Mouse (Mus musculus) ovary, postnatal 14 days (tissue): ENCODE results near the gene Adam22.
"Not testable (repeated sequence)": the region's sequence is repeated elsewhere in the genome, so short reads cannot be mapped to it uniquely, and the experiment has no call there.

Experiments used
- DNase-seq: peaks from one replicate; pipeline ENCODE4 v3.0.0; 2022; ENCODE audit warnings: low spot score

Adam22 gene

GRCm38 (mm10) chr5:8326671-8327070 is 41.3 kb downstream of the Adam22 start:
- DNase-seq, result no peak

DNA sequence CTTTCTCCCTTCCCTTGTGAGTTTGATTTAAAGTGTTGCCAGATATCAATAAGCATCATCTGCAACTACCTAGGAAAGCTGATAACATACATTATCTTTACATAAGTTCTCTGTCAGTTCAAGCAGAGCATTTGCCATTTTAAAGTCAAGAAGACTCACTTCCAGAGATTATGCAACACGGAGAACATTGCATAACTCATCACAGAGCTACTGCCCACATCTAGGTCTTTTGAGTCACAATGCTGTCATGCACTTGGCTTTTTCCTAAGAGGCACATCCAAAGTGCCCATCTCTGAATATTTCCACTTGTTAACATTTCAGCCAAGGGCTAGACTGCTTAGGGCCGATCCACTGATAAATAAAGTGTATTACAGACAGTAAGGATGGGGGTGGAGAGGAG is 55.6 kb downstream of the Adam22 start:
- DNase-seq, result no peak

DNA sequence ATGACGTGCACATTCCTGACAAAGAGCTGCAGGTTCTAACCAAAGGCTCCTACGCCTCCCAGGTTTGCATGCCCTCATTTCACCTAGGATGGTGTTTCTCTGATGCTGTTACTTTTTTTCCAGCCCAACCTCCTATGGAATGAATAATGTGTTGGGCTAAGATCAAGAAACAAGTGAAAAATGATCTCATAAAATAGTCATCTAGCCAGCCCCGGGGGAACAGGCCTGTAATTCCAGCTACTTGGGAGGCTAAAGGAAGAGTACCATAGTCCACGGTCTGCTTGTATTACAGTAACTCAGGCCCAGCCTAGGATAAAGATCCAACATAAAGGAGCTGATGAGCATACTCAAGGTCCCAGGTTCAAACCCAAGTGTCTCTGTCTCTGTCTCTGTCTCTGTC is 57.1 kb downstream of the Adam22 start:
- no peak for DNase-seq

- no peak for DNase-seq
Observed at GRCm38 (mm10) chr5:8297719-8298419, 70.1 kb downstream of the Adam22 start.

DNA sequence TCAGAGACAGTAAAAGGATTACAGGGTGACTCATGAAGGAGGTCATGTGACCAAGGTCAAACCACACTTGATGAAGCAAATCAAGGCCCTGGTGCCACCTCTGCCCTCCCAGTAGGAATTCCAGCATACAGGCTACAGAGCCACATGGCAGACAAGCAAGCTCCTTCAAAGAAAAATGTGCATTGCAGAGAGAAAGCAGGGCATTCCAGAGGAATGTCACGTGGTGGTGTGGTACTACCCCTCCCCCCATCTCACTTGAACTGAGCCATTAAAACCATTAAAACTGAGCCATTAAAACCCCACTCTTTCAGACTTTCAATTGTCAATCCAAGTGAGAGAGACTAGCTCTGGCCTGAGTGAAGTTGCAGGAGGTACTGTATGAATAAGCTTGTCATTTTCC is 74.7 kb downstream of the Adam22 start:
- DNase-seq, result no peak

- no peak for DNase-seq
Observed at GRCm38 (mm10) chr5:8291496-8291895, 76.5 kb downstream of the Adam22 start.

DNA sequence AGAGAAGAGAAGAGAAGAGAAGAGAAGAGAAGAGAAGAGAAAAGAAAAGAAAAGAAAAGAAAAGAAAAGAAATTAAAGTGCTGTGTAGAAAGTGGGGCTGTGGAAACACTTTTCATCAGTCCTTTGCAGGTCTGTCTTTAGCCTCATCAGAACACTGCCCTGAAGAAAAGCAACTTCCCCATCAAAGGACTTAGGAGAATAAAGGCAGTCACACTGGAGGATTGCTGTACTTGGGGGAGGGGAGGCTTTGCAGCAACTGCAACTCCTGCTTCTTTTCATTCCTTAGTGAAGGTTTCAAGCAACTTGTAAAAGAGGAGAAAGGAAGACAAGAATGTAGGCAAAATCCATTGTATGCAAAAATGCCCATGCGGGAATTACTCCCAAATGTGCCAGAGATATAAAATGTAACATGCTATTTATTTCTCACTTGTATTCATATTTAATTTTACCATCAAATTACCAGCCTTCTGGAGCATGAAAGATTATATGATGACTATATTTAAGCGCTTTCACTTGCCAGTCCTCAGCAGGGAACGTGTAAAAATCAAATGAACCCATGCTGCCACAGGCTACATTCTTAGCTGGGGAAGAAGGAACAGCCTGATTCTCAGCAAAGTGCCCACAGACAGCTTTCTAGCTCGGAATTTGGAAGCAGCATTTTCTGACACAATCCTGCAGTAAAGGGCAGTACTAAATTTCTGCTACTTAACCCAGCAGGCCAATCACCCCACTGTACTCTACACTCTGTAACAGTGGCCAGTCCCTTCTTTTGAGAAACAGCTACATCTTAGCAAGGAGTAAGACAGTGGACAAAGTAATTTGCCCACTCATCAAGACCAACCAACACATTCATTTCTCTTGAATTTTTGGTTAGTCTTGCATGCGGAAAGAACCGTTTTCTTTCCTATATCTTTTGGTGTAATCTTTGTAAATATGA is 78.0 kb downstream of the Adam22 start:
- no peak for DNase-seq

- no peak for DNase-seq
Observed at GRCm38 (mm10) chr5:8284123-8284522, 83.8 kb downstream of the Adam22 start.

DNA sequence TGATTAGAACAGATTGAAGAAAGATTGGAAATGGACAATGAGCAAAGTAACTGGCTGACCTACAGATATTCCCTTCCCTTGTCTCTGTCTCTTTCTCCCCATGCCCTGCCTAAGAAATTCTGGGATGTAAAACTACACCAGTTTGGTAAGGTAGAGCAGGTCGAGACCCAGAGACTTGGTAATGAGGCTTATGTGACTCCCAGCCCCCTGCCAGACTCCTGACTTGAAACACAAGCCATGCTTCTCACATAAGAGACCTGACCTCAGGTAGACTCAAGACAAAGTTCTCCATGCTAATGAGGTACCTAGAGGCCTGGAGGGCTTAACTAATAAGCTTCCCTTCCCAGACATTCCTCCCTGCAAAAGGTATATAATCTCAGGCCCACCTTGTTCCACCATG is 91.8 kb downstream of the Adam22 start:
- no peak for DNase-seq

DNA sequence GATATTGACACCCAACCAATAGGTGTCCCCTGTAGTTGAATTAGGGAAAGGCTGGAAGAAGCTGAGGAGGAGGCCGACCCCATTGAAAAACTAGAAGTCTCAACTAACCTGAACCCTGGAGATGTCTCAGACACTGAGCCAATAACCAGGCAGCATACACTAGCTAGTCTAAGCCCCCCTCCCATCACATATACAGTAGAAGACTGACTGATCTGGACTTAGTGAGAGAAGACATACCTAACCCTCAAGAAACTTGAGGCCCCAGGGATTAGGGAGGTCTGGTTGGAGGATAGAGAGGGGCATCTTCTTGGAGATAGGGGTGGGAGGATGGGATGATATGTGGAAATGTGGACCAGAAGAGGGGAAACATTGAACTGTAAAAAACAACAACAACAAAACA is 110.6 kb downstream of the Adam22 start:
- DNase-seq, result no peak

GRCm38 (mm10) chr5:8256487-8256886 is 111.5 kb downstream of the Adam22 start:
- DNase-seq, result no peak

DNA sequence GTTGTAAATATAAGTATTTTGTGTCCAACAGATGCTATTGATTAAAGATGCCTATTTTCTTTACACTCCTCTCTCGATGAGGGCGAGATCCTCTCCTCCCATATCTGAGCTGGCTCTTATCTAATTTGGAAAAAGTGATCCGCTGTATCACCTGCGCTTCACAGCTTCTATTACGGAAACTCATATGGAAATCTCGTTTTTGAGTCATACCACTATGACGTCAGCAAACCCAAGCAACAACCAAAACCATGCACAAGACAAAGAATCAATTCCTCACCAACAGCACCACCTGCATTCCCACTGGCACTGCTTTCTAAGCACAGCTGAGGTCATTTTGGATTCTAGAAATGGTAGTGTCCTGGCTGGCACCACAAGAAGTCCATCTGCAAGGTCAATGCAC is 123.3 kb downstream of the Adam22 start:
- no peak for DNase-seq

DNA sequence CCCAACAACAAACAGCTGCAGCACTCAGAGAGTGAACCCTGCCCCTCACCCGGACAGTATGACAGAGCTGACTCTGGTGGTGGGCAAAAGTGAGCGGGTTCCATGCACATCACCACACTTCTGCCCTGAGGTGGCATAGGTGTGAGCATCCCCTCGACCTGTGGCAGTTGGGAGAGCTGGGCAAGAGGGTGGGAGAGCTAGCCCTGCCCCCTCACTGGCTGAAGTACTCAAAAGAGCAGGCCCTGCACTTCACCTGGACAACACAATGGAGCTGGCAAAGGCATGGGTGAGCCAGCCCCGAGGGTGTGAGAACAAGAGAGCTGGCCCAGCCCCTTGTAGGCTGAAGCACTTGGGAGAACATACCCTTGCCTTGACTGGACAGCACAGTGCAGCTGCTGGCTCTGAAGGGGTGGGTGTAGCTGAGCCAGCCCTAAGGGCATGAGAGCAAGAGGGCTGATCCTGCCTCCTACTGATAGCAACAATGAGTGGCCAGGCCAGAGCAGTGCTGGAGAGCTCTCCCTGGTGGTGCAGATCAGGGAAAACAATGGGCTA is 124.8 kb downstream of the Adam22 start:
- no peak for DNase-seq

DNA sequence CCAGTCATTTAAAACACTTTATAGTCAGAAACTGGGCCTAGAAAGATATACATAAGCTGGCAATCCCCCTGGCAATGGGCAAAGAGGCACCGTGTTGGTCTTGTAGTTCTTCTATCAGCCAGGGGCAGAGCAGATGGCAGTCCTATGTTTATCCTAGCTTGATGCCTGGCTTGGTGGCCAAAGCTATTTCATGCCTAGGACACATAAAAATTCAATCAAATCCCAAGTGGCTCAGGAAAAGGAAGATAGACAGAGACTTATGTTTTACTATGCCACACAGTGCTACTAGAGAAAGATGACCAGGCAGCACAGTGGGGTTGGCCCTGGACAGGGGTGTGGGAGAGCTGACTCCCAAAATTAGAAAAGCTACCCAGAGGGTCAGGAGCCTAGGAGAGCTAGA is 125.3 kb downstream of the Adam22 start:
- no peak for DNase-seq

- no peak for DNase-seq
Observed at GRCm38 (mm10) chr5:8227073-8227472, 140.9 kb downstream of the Adam22 start.

GRCm38 (mm10) chr5:8224321-8224705 is 143.6 kb downstream of the Adam22 start:
- DNase-seq, result no peak

- no peak for DNase-seq
Observed at GRCm38 (mm10) chr5:8223597-8224320, 144.2 kb downstream of the Adam22 start.

- DNase-seq, result no peak
Observed at GRCm38 (mm10) chr5:8221630-8222029, 146.3 kb downstream of the Adam22 start.

- no peak for DNase-seq
Observed at GRCm38 (mm10) chr5:8215841-8216240, 152.1 kb downstream of the Adam22 start.

GRCm38 (mm10) chr5:8184992-8185391 is 183.0 kb downstream of the Adam22 start:
- not testable (repeated sequence) for DNase-seq

GRCm38 (mm10) chr5:8180646-8181045 is 187.3 kb downstream of the Adam22 start:
- no peak for DNase-seq

- no peak for DNase-seq
Observed at GRCm38 (mm10) chr5:8178111-8178510, 189.8 kb downstream of the Adam22 start.
